Mouse (Mus musculus): ENCODE measurements around the gene Frmd4b. TPM values are rescaled to one million over a fixed set of nuclear protein-coding genes. Genes with fewer than 3 reads are reported as not detected.
A peak's percentile ranks its signal among the peaks of the same experiment; 100 is the strongest.
"Not testable (repeated sequence)": the region's sequence is repeated elsewhere in the genome, so short reads cannot be mapped to it uniquely, and the experiment has no call there.

Frmd4b gene
- total RNA-seq, 1 experiment from 2014 or later, result 13.8 TPM

GRCm38 (mm10) chr6:97381275-97381674, 236.1 kb downstream of the Frmd4b start:
- no peak for ATAC-seq (replicated peaks in 1 of 2; ENCODE audit: insufficient read depth in 1 of 2, low FRiP score in 2 of 2, low TSS enrichment in 1 of 2, low read depth in 1 of 2, poor library complexity in 2 of 2, severe bottlenecking in 2 of 2)

GRCm38 (mm10) chr6:97370947-97371346, 246.4 kb downstream of the Frmd4b start:
- no peak for ATAC-seq (replicated peaks in 1 of 2; ENCODE audit: insufficient read depth in 1 of 2, low FRiP score in 2 of 2, low TSS enrichment in 1 of 2, low read depth in 1 of 2, poor library complexity in 2 of 2, severe bottlenecking in 2 of 2)

GRCm38 (mm10) chr6:97370460-97370859, 246.9 kb downstream of the Frmd4b start:
- ATAC-seq (replicated peaks in 1 of 2; ENCODE audit: insufficient read depth in 1 of 2, low FRiP score in 2 of 2, low TSS enrichment in 1 of 2, low read depth in 1 of 2, poor library complexity in 2 of 2, severe bottlenecking in 2 of 2), result peak in 1 of 2 experiments; percentile 32; a peak in 1 of 4 replicates

GRCm38 (mm10) chr6:97363846-97364245, 253.5 kb downstream of the Frmd4b start:
- no peak for ATAC-seq (replicated peaks in 1 of 2; ENCODE audit: insufficient read depth in 1 of 2, low FRiP score in 2 of 2, low TSS enrichment in 1 of 2, low read depth in 1 of 2, poor library complexity in 2 of 2, severe bottlenecking in 2 of 2)

GRCm38 (mm10) chr6:97357606-97358005, 259.7 kb downstream of the Frmd4b start:
- ATAC-seq (replicated peaks in 1 of 2; ENCODE audit: insufficient read depth in 1 of 2, low FRiP score in 2 of 2, low TSS enrichment in 1 of 2, low read depth in 1 of 2, poor library complexity in 2 of 2, severe bottlenecking in 2 of 2), result not testable (repeated sequence)

DNA sequence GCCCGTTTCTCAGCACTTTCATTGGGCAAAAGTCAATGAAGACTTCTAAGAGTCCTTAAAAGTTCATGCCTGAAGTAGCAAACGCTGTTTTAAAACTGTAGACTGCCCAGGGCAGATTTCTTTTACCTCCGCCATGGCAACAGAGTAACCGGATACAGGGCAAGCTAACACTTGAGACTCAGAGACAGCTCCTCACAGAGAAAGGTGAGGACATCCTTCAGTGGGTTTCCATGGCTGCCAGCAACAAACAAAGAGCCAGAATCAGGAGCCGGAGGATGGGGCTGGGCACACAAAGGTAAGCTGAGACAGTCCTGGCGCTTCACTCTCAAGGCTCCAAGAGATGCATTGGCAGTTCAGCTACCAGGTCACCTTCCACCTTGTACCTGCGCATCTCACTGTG, 260.7 kb downstream of the Frmd4b start:
- ATAC-seq (replicated peaks in 1 of 2; ENCODE audit: insufficient read depth in 1 of 2, low FRiP score in 2 of 2, low TSS enrichment in 1 of 2, low read depth in 1 of 2, poor library complexity in 2 of 2, severe bottlenecking in 2 of 2), result no peak

DNA sequence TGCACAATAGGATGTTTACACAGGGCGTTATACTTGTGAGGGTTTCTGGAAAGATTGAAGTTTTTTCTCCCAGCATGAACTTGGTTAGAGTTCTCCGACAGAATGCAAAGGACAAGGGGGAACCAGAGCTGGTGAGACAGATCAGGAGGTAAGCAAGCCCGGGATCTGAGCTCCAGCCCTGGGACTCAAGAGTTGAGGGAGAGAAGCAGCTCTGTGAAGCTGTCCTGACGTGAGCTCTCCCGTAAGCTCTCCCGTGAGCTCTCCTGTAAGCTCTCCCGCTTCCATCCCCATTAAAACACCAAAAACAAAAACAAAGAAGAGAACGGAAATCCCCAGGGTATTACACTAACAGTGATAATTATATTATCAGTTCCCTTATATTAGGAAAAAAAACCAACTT, 262.2 kb downstream of the Frmd4b start:
- ATAC-seq (replicated peaks in 1 of 2; ENCODE audit: insufficient read depth in 1 of 2, low FRiP score in 2 of 2, low TSS enrichment in 1 of 2, low read depth in 1 of 2, poor library complexity in 2 of 2, severe bottlenecking in 2 of 2), result no peak

DNA sequence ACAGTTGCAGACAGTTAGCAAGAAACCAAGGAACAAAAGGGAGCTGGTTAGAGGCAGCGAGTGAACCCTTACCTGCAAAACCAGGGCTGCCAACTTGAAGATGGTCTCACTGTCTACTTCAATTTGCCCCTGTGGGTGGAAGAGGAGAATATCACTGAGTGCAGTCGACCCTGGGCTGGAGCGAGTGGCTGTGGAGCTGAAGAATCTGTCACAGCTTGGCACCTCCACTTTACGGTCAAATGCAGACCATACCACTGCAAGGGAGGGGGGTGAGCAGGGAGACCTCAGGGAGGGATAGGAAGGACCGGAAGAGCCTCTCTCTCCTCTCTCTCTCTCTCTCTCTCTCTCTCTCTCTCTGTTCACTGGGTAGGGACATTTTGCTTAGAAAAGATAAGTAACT, 263.4 kb downstream of the Frmd4b start:
- peak in 1 of 2 experiments; percentile 47; a peak in 1 of 4 replicates for ATAC-seq (replicated peaks in 1 of 2; ENCODE audit: insufficient read depth in 1 of 2, low FRiP score in 2 of 2, low TSS enrichment in 1 of 2, low read depth in 1 of 2, poor library complexity in 2 of 2, severe bottlenecking in 2 of 2)

GRCm38 (mm10) chr6:97353371-97353770, 264.0 kb downstream of the Frmd4b start:
- 0 out of 4 replicates have a peak, but pooled peaks of 1 of the 2 experiments have one; percentile 14 for ATAC-seq (replicated peaks in 1 of 2; ENCODE audit: insufficient read depth in 1 of 2, low FRiP score in 2 of 2, low TSS enrichment in 1 of 2, low read depth in 1 of 2, poor library complexity in 2 of 2, severe bottlenecking in 2 of 2)

GRCm38 (mm10) chr6:97352505-97353154, 264.7 kb downstream of the Frmd4b start:
- peak; percentile 72 to 85 for ATAC-seq (replicated peaks in 1 of 2; ENCODE audit: insufficient read depth in 1 of 2, low FRiP score in 2 of 2, low TSS enrichment in 1 of 2, low read depth in 1 of 2, poor library complexity in 2 of 2, severe bottlenecking in 2 of 2)

DNA sequence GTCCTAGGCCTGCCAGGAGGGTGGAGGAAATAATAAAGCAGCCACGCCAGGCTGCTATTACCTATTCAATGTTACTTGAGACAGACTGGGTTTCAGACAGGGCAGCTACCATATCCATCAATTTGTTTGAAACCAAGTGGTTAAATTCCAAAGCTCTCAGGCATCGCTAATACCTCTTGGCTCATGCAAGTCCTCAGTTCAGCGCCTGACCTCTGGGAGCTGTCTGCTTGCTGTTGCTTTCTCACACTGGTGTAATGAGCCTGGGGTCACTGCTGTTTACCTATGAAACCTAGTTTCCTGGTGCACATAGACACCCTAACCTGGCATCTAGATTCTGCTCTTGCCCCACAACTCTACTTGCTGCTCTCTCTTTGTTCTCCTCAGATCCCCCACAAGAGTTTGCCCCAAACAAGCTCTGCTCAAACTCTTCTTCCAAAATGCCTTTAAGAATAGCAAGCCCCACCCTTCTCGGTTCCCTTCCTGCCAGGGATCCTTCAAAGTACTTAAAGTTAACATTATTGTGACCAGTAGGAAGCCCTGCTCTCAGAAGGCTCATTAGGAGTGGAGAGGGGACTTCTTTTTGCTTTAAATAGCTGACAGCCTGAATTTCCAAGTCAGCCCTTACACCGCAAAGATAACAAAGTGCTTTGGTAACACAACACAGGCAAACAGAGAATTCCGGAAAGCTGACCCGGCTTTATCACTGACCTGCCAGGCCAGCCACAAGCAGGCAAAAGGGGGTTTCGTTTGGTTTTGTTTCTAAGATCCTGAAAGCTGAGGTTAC, 267.8 kb downstream of the Frmd4b start:
- ATAC-seq (replicated peaks in 1 of 2; ENCODE audit: insufficient read depth in 1 of 2, low FRiP score in 2 of 2, low TSS enrichment in 1 of 2, low read depth in 1 of 2, poor library complexity in 2 of 2, severe bottlenecking in 2 of 2), result no peak

GRCm38 (mm10) chr6:97346932-97347331, 270.4 kb downstream of the Frmd4b start:
- ATAC-seq (replicated peaks in 1 of 2; ENCODE audit: insufficient read depth in 1 of 2, low FRiP score in 2 of 2, low TSS enrichment in 1 of 2, low read depth in 1 of 2, poor library complexity in 2 of 2, severe bottlenecking in 2 of 2), result no peak

GRCm38 (mm10) chr6:97346527-97346926, 270.8 kb downstream of the Frmd4b start:
- no peak for ATAC-seq (replicated peaks in 1 of 2; ENCODE audit: insufficient read depth in 1 of 2, low FRiP score in 2 of 2, low TSS enrichment in 1 of 2, low read depth in 1 of 2, poor library complexity in 2 of 2, severe bottlenecking in 2 of 2)

DNA sequence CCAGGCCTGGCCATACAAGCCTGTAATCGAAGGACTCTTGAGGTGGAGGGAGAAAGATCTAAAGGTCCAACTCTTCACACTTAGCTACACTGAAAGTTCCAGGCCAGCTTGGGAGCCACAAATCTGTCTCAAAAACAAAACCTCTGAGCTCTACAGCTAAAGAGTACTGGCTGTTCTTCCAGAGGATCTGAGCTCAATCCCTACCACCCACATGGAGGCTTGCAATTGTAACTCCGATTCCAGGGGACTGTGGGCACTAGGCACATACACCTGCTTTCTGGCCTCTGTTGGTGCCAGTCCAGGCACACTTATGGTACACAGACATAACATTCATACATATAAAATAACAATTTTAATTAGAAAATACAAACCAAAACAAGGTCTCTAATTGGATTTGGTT, 271.4 kb downstream of the Frmd4b start:
- ATAC-seq (replicated peaks in 1 of 2; ENCODE audit: insufficient read depth in 1 of 2, low FRiP score in 2 of 2, low TSS enrichment in 1 of 2, low read depth in 1 of 2, poor library complexity in 2 of 2, severe bottlenecking in 2 of 2), result no peak

- no peak for ATAC-seq (replicated peaks in 1 of 2; ENCODE audit: insufficient read depth in 1 of 2, low FRiP score in 2 of 2, low TSS enrichment in 1 of 2, low read depth in 1 of 2, poor library complexity in 2 of 2, severe bottlenecking in 2 of 2)
Measured at GRCm38 (mm10) chr6:97342185-97342584, 275.2 kb downstream of the Frmd4b start.

DNA sequence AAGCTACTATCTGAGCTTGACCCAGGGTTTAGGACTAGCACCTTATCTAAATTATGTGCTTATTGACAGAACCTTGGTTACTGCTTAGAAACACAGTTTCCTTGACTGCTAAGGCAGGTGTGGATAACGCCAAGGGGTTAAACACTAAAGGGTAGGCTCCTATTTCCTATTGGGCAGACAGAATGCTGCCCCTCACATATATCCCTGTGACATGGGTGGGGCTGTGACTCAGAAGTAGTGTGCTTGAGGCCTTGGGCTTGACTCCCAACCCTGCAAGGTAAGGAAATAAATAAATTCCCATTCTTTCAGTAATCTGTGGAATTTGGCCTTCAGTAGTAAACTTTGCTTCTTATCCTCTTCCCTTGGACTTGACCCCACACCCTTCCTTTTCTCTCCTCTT, 275.7 kb downstream of the Frmd4b start:
- no peak for ATAC-seq (replicated peaks in 1 of 2; ENCODE audit: insufficient read depth in 1 of 2, low FRiP score in 2 of 2, low TSS enrichment in 1 of 2, low read depth in 1 of 2, poor library complexity in 2 of 2, severe bottlenecking in 2 of 2)

DNA sequence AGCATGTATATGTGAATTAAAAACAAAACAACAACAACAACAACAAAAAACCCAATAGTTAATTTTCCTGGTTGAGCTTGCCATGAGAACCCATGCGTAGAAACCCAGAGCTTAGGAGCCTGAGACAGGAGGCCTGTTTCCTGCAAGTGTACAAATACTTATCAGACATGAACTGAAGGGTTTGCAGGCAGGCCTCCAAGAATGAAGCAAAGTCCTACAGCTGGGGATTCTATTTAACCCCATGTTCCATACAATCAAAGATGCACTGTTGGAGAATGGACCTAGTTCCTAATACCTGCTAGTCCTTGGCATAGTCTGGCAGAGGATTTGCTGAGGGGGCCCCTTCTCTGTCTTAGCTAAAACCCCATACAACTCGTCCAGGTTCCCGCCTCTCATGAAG, 276.2 kb downstream of the Frmd4b start:
- ATAC-seq (replicated peaks in 1 of 2; ENCODE audit: insufficient read depth in 1 of 2, low FRiP score in 2 of 2, low TSS enrichment in 1 of 2, low read depth in 1 of 2, poor library complexity in 2 of 2, severe bottlenecking in 2 of 2), result no peak

DNA sequence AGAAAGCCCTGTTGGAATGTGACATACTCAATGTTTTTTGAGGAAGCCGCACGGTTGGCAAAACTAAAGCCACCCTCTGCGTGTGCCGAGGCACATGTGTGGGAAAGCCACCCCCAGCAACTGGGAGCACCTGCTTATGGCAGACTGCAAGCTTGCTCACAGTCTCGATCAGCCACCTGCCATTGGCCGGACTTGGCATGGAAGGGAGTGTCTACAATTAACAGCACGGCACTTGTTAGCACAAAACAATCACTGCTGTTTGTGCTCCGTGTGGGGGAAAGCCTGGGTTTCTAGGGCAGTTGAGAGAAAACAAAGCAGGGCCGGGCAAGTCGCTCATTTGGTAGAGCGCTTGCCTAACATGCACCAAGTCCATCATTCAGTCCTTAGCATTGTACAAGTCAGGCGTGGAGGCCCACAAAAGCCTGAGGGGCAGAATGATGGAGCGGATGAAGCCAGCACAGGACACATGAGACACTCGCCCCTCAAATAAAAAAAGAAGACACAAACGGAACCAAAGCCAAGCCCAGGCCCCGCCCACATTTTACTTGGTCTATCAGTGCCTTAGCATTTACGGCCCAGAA, 277.0 kb downstream of the Frmd4b start:
- ATAC-seq (replicated peaks in 1 of 2; ENCODE audit: insufficient read depth in 1 of 2, low FRiP score in 2 of 2, low TSS enrichment in 1 of 2, low read depth in 1 of 2, poor library complexity in 2 of 2, severe bottlenecking in 2 of 2), result no peak

All from hematopoietic stem cell, adult 5-6 weeks (primary cell).